Mouse (Mus musculus): ENCODE results near the gene Svopl. TPM values are rescaled to one million over a fixed set of nuclear protein-coding genes. Genes with fewer than 3 reads are reported as not detected.

Gene Svopl
- 0.22 and 0.35 TPM in 2 replicates for polyA plus RNA-seq (2012; rRNA removed)

DNA sequence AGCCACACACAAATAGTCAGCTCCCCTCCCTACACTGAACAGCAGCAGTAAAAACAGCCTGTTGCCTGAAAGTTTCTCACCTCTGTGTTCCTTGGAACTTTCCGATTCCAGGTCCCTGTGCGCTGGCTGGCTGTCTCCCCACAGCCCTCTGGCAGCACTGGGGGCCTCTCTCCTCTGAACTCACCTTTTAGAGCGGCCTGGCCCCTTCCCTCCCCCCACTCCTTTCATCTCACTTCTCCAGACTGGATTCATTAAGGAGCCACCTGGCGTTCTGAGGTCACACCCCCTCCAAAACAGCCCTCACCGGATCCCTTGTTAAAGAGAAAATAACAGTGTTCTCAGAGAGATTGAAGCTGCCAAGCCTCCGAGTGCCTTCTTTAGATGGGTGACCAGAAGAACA, at the start of gene Svopl:
Gene Svopl, minus strand, starts transcription at position 159 of the 400 bp plus-strand sequence.
- Histone ChIP-seq H3K36me3 (ENCODE audit: control insufficient read depth, insufficient read depth, low read length) (no peaks in the 10 kb centered on the region), H3K27me3 (ENCODE audit: control insufficient read depth, insufficient read depth, low read length) (no peaks in the 10 kb centered on the region), H3K4me1 (ENCODE audit: control insufficient read depth, insufficient read depth, low read length) (no peaks in the 10 kb centered on the region), H3K4me3 (ENCODE audit: control insufficient read depth, low read depth, low read length) (no peak within 1 kb of the TSS), H3K27ac (ENCODE audit: control insufficient read depth, insufficient read depth, low read depth, low read length) (no peak within 1 kb of the TSS)
- TF ChIP-seq POLR2A (IDR thresholded peaks at IDR 0.05; ENCODE audit: control insufficient read depth, low read depth, low read length): no peak

DNA sequence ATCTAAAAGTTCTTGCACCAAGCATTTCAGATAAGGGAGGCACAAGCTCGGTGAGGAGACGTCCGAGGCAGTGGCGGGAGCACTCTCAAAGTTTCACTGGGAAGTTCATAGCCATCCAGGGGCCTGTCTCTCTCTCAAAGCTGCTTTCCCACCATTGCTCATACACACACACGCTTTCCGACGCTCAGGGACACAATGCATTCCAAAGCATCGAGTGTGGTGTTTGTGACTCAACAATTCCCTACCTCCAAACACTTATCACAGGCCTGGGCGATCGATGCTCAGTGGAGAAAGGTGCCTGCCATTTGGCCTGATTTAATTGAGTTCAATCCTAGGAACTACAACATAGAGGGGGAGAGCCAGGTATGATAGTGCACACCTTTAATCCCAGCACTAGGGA, 47.9 kb upstream of the Svopl start:
- no peak for TF ChIP-seq POLR2A (IDR thresholded peaks at IDR 0.05; ENCODE audit: control insufficient read depth, low read depth, low read length)
- TF ChIP-seq CTCF (IDR thresholded peaks at IDR 0.05; ENCODE audit: control insufficient read depth, insufficient read depth, insufficient replicate concordance, low read depth, low read length): no peak
- H3K27ac ChIP-seq (ENCODE audit: control insufficient read depth, insufficient read depth, low read depth, low read length): no peak overlapping the region

DNA sequence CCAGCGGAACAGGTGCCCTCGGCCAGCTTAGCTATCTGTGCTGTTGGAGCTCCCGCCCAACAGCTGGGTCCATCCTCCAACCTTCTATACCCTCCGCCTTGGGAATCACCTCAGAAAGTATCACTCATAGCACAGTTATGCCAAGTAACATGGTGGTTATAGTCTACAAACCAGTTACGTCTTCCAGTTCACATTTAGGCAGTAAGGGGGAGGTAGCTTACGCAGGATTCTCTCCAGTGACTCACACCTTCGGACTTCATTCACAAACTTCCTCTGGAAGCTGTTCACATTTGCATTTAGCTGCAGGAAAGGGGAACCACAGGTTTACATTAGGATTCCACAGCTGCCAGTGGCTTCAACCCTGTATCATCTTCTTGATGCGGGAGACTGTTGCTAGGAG, 45.7 kb upstream of the Svopl start:
- Histone ChIP-seq H3K4me3 (ENCODE audit: control insufficient read depth, low read depth, low read length) (no peak overlapping the region), H3K36me3 (ENCODE audit: control insufficient read depth, insufficient read depth, low read length) (no peaks in the 10 kb centered on the region), H3K27me3 (ENCODE audit: control insufficient read depth, insufficient read depth, low read length) (no peaks in the 10 kb centered on the region), H3K4me1 (ENCODE audit: control insufficient read depth, insufficient read depth, low read length) (no peaks in the 10 kb centered on the region), H3K27ac (ENCODE audit: control insufficient read depth, insufficient read depth, low read depth, low read length) (no peak overlapping the region)
- TF ChIP-seq POLR2A (IDR thresholded peaks at IDR 0.05; ENCODE audit: control insufficient read depth, low read depth, low read length) (no peak), CTCF (IDR thresholded peaks at IDR 0.05; ENCODE audit: control insufficient read depth, insufficient read depth, insufficient replicate concordance, low read depth, low read length) (no peak)

More for the DNA sequence above, 47.9 kb upstream of the Svopl start:
- H3K36me3 ChIP-seq (ENCODE audit: control insufficient read depth, insufficient read depth, low read length): no peaks in the 10 kb centered on the region
- no peaks in the 10 kb centered on the region for H3K27me3 ChIP-seq (ENCODE audit: control insufficient read depth, insufficient read depth, low read length)
- H3K4me3 ChIP-seq (ENCODE audit: control insufficient read depth, low read depth, low read length): no peak overlapping the region
- no peaks in the 10 kb centered on the region for H3K4me1 ChIP-seq (ENCODE audit: control insufficient read depth, insufficient read depth, low read length)

DNA sequence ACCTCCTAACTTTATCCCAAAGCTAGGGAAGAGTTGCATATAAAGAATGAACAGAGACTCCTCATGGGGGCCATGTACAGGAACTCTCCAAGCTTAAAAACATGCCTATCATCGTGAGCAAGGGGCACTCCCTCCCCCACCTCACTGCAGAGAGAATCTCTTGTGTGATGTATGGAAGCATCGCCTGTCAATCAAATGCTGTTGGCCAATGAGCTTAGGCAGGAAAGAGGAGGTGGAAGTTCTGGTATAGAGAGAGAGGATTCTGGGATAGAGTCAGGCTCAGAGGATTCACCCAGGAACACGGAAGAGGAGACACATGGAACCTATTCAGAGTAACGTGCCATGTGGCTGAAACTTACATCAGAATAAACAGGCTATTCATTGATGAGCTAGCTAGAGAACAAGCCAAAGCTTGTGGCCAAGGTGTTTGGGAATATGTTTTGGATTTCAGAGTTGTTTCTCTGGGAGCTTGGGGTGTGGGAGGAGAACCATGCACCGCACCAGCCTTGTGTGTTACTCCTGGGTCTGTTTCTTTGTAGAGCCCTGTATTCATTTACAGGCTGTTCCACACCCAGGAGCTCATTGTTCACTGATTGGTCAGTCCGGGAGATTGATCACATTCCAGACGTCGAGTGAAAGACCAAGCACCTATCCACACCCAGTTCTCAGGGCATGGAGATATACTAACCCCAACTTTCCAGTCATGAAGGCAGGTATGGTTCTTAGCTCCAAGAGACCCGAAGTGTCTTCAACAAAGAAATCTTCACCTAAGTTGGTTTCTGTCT, 40.6 kb upstream of the Svopl start:
- Histone ChIP-seq H3K4me1 (ENCODE audit: control insufficient read depth, insufficient read depth, low read length) (no peaks in the 10 kb centered on the region), H3K27ac (ENCODE audit: control insufficient read depth, insufficient read depth, low read depth, low read length) (no peak overlapping the region), H3K36me3 (ENCODE audit: control insufficient read depth, insufficient read depth, low read length) (no peaks in the 10 kb centered on the region), H3K4me3 (ENCODE audit: control insufficient read depth, low read depth, low read length) (no peak overlapping the region), H3K27me3 (ENCODE audit: control insufficient read depth, insufficient read depth, low read length) (no peaks in the 10 kb centered on the region)
- TF ChIP-seq POLR2A (IDR thresholded peaks at IDR 0.05; ENCODE audit: control insufficient read depth, low read depth, low read length): no peak
- no peak for TF ChIP-seq CTCF (IDR thresholded peaks at IDR 0.05; ENCODE audit: control insufficient read depth, insufficient read depth, insufficient replicate concordance, low read depth, low read length)

GRCm38 (mm10) chr6:38083204-38083603, 36.4 kb upstream of the Svopl start:
- no peak overlapping the region for H3K27ac ChIP-seq (ENCODE audit: control insufficient read depth, insufficient read depth, low read depth, low read length)
- no peak overlapping the region for H3K4me3 ChIP-seq (ENCODE audit: control insufficient read depth, low read depth, low read length)
- H3K36me3 ChIP-seq (ENCODE audit: control insufficient read depth, insufficient read depth, low read length): no peaks in the 10 kb centered on the region
- no peaks in the 10 kb centered on the region for H3K4me1 ChIP-seq (ENCODE audit: control insufficient read depth, insufficient read depth, low read length)
- no peaks in the 10 kb centered on the region for H3K27me3 ChIP-seq (ENCODE audit: control insufficient read depth, insufficient read depth, low read length)
- TF ChIP-seq POLR2A (IDR thresholded peaks at IDR 0.05; ENCODE audit: control insufficient read depth, low read depth, low read length): no peak
- no peak for TF ChIP-seq CTCF (IDR thresholded peaks at IDR 0.05; ENCODE audit: control insufficient read depth, insufficient read depth, insufficient replicate concordance, low read depth, low read length)

GRCm38 (mm10) chr6:38081727-38082341, 35.0 kb upstream of the Svopl start:
- no peak overlapping the region for H3K4me3 ChIP-seq (ENCODE audit: control insufficient read depth, low read depth, low read length)
- TF ChIP-seq POLR2A (IDR thresholded peaks at IDR 0.05; ENCODE audit: control insufficient read depth, low read depth, low read length) (no peak), CTCF (IDR thresholded peaks at IDR 0.05; ENCODE audit: control insufficient read depth, insufficient read depth, insufficient replicate concordance, low read depth, low read length) (no peak)
- no peaks in the 10 kb centered on the region for H3K27me3 ChIP-seq (ENCODE audit: control insufficient read depth, insufficient read depth, low read length)
- no peaks in the 10 kb centered on the region for H3K4me1 ChIP-seq (ENCODE audit: control insufficient read depth, insufficient read depth, low read length)
- no peak overlapping the region for H3K27ac ChIP-seq (ENCODE audit: control insufficient read depth, insufficient read depth, low read depth, low read length)
- H3K36me3 ChIP-seq (ENCODE audit: control insufficient read depth, insufficient read depth, low read length): no peaks in the 10 kb centered on the region

DNA sequence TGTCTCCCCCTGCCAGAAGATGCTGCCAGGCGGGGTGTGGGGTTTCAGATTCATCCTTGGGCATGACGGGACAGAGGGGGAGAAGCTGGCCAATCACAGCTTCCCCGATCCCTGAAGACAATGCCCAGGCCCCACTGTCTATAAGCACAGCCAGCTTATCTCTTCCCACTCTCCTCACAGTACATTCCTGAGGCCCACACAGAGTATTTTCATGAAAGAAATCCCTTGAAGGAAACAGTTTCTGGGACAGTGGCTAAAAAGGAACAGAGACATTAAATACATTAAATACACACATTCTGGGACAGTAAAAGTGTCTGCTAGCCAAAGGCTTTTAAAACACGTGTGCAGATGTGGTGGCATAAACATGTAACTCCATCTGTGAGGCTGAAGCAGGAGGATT, 33.6 kb upstream of the Svopl start:
- no peak for TF ChIP-seq CTCF (IDR thresholded peaks at IDR 0.05; ENCODE audit: control insufficient read depth, insufficient read depth, insufficient replicate concordance, low read depth, low read length)
- TF ChIP-seq POLR2A (IDR thresholded peaks at IDR 0.05; ENCODE audit: control insufficient read depth, low read depth, low read length): no peak

More for the DNA sequence above, 33.6 kb upstream of the Svopl start:
- Histone ChIP-seq H3K27ac (ENCODE audit: control insufficient read depth, insufficient read depth, low read depth, low read length) (no peak overlapping the region), H3K4me1 (ENCODE audit: control insufficient read depth, insufficient read depth, low read length) (no peaks in the 10 kb centered on the region), H3K4me3 (ENCODE audit: control insufficient read depth, low read depth, low read length) (no peak overlapping the region), H3K36me3 (ENCODE audit: control insufficient read depth, insufficient read depth, low read length) (no peaks in the 10 kb centered on the region), H3K27me3 (ENCODE audit: control insufficient read depth, insufficient read depth, low read length) (no peaks in the 10 kb centered on the region)

Measured in testis, adult 2 months (tissue).